Mouse (Mus musculus) liver, embryonic 15.5 days (tissue): ENCODE results near the gene Wwtr1. TPM values are rescaled to one million over a fixed set of nuclear protein-coding genes. Genes with fewer than 3 reads are reported as not detected.

Experiments used
- ATAC-seq: fragments of 200-750 bp; cut with Nextera tagmentation; 2 replicates; pipeline ENCODE4 v1.8.0; 2017; ENCODE audit warnings: moderate number of reproducible peaks, mild to moderate bottlenecking, moderate library complexity; ENCODE audit not compliant: insufficient read depth
- H3K27ac ChIP-seq: fragments of 300-500 bp; sonication (generic); replicated peaks from 2 replicates; pipeline ENCODE4 v1.5.1; 2015; ENCODE audit warnings: mild to moderate bottlenecking, inconsistent platforms
- H3K27me3 ChIP-seq: fragments of 300-500 bp; sonication (generic); 2 replicates; pipeline ENCODE4 v1.6.1; 2015; ENCODE audit warnings: mild to moderate bottlenecking, inconsistent platforms
- H3K36me3 ChIP-seq: fragments of 300-500 bp; sonication (generic); replicated peaks from 2 replicates; pipeline ENCODE4 v1.6.1; 2015; ENCODE audit warnings: moderate library complexity, mild to moderate bottlenecking, inconsistent platforms
- H3K4me1 ChIP-seq: fragments of 300-500 bp; sonication (generic); replicated peaks from 2 replicates; pipeline ENCODE4 v1.6.1; 2015; ENCODE audit warnings: inconsistent platforms
- H3K4me2 ChIP-seq: fragments of 300-500 bp; sonication (generic); 2 replicates; pipeline ENCODE4 v1.6.1; 2015; ENCODE audit warnings: moderate library complexity, mild to moderate bottlenecking, inconsistent platforms
- H3K4me3 ChIP-seq: fragments of 300-500 bp; sonication (generic); replicated peaks from 2 replicates; pipeline ENCODE4 v1.5.1; 2015; ENCODE audit warnings: mild to moderate bottlenecking, inconsistent platforms
- H3K9ac ChIP-seq: fragments of 300-500 bp; sonication (generic); 2 replicates; pipeline ENCODE4 v1.6.1; 2015; ENCODE audit warnings: moderate library complexity, mild to moderate bottlenecking, inconsistent platforms
- H3K9me3 ChIP-seq: fragments of 300-500 bp; sonication (generic); replicated peaks from 2 replicates; pipeline ENCODE4 v1.6.1; 2016; ENCODE audit warnings: inconsistent platforms
- WGBS: fragments of 180-500 bp; shearing (Covaris S2); methylation state at CpG from one replicate; pipeline ENCODE4 v1.1.7; 2015; ENCODE audit warnings: mixed read lengths; ENCODE audit not compliant: insufficient replicate concordance; 5-methylcytosine and 5-hydroxymethylcytosine counted together
- polyA plus RNA-seq: library from polyadenylated mRNA; unstranded; fragments of >200 nt; fragmentation: Nextera tagmentation; extraction: Ambion mirVana; gene quantifications from 2 replicates; pipeline ENCODE4 v1.2.1, GENCODE M21; 2015

Gene Wwtr1
- polyA plus RNA-seq, 1 experiment from 2014 or later, result 1.5 TPM

DNA sequence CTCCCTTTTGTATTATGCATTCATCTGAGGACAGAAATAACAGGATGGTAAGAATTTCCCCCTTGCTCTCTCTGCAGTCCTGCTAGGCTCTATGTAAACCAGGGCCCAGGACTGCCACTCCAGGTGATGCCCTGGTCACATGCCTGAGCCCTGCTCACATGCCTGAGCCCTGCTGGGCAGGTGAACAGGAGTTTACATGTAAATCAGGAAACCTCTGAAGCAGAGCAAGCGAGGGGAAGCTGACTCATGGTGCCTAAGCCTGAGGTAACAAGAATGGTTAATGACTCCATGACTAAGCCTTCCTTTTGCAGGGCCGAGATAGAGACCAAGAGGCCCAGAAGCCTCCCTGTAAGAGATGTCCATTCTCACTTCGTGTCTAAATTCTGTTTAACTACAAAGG is 20.1 kb downstream of the Wwtr1 start:
- Histone ChIP-seq H3K27me3 (no peaks in the 10 kb centered on the region), H3K36me3 (no peaks in the 10 kb centered on the region), H3K4me3 (no peak overlapping the region), H3K9ac (no peak overlapping the region), H3K27ac (no peak overlapping the region), H3K9me3 (no peaks in the 10 kb centered on the region), H3K4me1 (no peaks in the 10 kb centered on the region), H3K4me2 (no peak overlapping the region)
- ATAC-seq, result no peak
- 17% methylated on average over 3 of the region's 3 CpGs for WGBS

DNA sequence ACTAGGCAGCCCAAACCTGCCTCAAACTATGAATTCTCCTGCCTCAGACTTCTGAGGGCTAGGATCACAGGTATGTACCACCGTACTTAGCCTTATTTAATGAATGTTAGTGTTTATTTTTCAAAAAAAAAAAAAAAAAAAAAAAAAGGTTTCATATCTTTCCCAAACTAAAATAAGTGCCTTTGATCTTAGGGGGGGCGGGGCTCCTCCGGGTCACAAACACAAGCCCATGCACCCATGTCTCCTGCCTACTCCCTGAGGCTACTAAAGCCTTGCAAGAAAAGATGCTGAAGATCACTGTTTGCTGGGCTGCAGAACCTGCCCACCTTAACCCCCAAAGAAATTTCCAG is 20.8 kb downstream of the Wwtr1 start:
- no peak overlapping the region for H3K27ac ChIP-seq
- ATAC-seq, result no peak
- H3K4me2 ChIP-seq, result no peak overlapping the region
- H3K4me1 ChIP-seq, result no peaks in the 10 kb centered on the region
- no peaks in the 10 kb centered on the region for H3K36me3 ChIP-seq
- WGBS, result 63% methylated on average over 3 of the region's 3 CpGs
- no peaks in the 10 kb centered on the region for H3K27me3 ChIP-seq
- no peaks in the 10 kb centered on the region for H3K9me3 ChIP-seq
- H3K4me3 ChIP-seq, result no peak overlapping the region
- no peak overlapping the region for H3K9ac ChIP-seq

DNA sequence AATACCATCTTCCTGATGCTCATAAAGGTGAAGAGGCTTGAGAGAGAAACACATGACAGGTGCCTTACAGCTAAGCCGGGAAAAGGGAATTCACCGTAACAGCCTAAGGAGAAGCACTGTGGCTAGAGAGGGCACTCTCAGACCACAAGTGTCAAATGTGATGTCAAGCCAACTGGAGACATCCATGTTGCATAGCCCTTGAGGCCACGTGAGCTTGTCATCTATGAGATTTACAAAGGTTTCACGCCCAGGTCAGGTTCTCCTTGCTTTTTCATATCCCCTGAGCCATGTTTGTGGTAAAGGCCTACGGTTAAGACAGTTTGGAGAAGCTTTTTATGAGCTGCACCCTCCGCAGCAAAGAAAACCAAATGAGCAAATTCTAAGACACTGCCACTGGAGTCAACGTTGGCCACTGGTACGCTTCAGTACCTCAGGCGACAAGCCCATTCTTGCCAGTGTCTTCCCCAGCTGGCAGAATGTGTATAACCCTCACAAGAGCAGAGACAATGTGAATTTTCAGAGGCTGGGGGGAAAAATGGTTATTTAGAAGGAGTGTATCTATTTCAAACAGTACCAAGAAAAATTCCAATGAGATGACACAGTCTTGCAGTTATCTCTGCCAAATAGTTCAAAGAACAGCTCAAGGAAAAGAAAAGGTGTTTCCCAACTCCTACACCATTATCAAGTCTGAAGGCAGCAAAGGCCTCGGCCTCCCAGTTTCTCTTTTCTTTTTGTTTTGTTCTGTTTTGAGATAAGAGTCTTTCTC is 21.4 kb downstream of the Wwtr1 start:
- Histone ChIP-seq H3K9ac (no peak overlapping the region), H3K27me3 (no peaks in the 10 kb centered on the region), H3K27ac (no peak overlapping the region), H3K4me3 (no peak overlapping the region), H3K4me2 (no peak overlapping the region), H3K4me1 (no peaks in the 10 kb centered on the region), H3K36me3 (no peaks in the 10 kb centered on the region), H3K9me3 (no peaks in the 10 kb centered on the region)
- 60% methylated on average over 10 of the region's 10 CpGs for WGBS
- no peak for ATAC-seq

DNA sequence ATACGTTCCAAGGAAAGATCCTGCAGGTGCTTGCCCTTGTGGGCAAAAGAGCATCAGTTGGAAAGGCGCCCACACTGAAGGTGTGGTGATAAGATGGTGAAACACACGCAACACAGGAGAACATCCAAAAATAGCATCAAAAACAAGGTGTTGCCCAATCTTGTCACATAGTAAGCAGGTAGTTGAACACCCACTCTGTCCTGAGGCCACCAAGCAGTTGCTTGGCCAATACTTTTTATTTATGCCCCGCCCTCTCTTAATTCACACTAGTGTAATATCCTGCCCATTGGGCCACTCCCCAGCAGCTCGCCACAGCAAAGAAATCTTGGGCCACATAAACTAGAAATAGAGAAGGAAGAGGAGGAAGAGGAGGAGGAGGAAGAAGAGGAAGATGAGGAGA is 22.6 kb downstream of the Wwtr1 start:
- WGBS, result 56% methylated on average over 5 of the region's 5 CpGs
- no peak overlapping the region for H3K4me3 ChIP-seq
- no peaks in the 10 kb centered on the region for H3K36me3 ChIP-seq
- H3K27ac ChIP-seq, result no peak overlapping the region
- no peak overlapping the region for H3K9ac ChIP-seq
- no peak for ATAC-seq
- no peaks in the 10 kb centered on the region for H3K9me3 ChIP-seq
- no peaks in the 10 kb centered on the region for H3K4me1 ChIP-seq
- no peaks in the 10 kb centered on the region for H3K27me3 ChIP-seq
- H3K4me2 ChIP-seq, result no peak overlapping the region

DNA sequence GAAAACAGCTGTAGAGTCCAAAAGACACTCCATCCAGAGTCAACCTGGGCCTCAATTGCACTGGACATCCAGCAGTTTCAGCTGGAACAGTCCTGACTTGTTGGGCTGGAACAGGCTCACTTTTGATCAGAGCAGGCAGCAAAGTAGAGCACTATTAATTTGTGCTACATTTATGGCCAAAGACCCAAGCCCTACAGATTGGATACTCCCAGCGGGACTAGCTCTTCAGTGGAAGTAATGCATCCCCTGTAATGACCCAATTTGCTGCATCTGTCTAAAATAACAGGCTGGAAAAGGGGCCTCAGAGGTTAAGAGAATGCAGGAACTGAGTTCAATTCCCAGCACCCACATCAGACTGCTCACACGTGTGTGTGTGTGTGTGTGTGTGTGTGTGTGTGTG is 24.5 kb downstream of the Wwtr1 start:
- no peaks in the 10 kb centered on the region for H3K4me1 ChIP-seq
- no peak for ATAC-seq
- no peak overlapping the region for H3K4me3 ChIP-seq
- H3K27me3 ChIP-seq, result no peaks in the 10 kb centered on the region
- WGBS, result 52% methylated on average over 2 of the region's 2 CpGs
- no peak overlapping the region for H3K27ac ChIP-seq
- H3K36me3 ChIP-seq, result no peaks in the 10 kb centered on the region
- no peak overlapping the region for H3K4me2 ChIP-seq
- no peaks in the 10 kb centered on the region for H3K9me3 ChIP-seq
- H3K9ac ChIP-seq, result no peak overlapping the region

DNA sequence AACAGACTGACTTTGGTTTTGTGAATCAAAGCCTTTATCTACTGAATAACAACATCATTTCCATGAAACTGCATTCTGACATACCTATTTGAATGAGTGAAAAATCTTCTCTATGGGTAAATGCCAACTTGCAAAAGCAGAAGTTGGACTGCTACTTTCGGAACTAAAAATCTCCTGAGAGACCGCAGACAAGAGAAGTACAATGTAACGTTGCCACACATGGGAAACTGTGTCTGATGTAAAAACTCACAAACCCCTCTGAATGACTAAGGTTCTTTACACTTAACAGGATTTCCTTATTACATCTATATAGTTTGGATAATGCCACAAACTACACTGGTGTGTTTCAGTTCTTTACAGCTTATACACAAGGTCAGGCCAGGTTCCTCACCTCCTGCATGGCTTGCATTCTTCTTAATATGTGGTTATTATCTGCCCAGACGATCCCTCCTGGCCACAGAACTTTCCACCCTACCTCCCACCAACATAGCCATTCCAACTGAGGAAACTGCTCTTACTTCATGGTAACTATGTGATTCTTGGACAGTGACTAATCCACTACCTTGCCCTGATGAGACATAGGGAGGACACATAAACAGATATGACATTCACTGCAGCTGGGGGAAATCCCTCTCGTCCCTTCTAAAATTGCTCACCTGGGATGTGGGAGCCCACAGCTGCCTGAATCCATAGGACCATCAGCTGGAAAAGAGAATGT is 25.1 kb downstream of the Wwtr1 start:
- no peak overlapping the region for H3K4me2 ChIP-seq
- ATAC-seq, result no peak
- H3K4me3 ChIP-seq, result no peak overlapping the region
- H3K4me1 ChIP-seq, result no peaks in the 10 kb centered on the region
- WGBS, result 24% methylated on average over 5 of the region's 5 CpGs
- H3K9me3 ChIP-seq, result no peaks in the 10 kb centered on the region
- no peaks in the 10 kb centered on the region for H3K36me3 ChIP-seq
- H3K27me3 ChIP-seq, result no peaks in the 10 kb centered on the region
- no peak overlapping the region for H3K27ac ChIP-seq
- H3K9ac ChIP-seq, result no peak overlapping the region

DNA sequence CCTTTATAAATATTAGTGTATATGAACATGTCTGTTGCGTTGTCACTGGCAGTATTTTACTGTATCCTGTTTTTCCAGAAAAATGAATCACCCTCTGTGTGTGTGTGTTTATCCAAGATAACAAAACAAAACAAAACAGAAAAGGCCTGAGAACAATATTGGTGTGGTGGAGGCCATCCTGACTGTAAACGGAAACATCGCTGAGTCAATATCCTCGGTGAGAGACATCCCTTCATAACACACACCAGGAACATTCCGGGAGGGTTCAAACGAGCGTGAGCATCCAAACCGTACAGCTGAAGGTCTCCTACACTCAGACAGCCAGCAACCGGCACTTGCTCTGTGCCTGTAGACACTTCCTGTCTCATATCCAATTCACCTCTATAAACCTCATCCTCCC is 31.6 kb downstream of the Wwtr1 start:
- ATAC-seq, result no peak
- no peaks in the 10 kb centered on the region for H3K4me1 ChIP-seq
- no peak overlapping the region for H3K4me3 ChIP-seq
- no peaks in the 10 kb centered on the region for H3K27me3 ChIP-seq
- H3K9ac ChIP-seq, result no peak overlapping the region
- H3K36me3 ChIP-seq, result no peaks in the 10 kb centered on the region
- no peaks in the 10 kb centered on the region for H3K9me3 ChIP-seq
- no peak overlapping the region for H3K4me2 ChIP-seq
- H3K27ac ChIP-seq, result no peak overlapping the region
- WGBS, result 13% methylated on average over 9 of the region's 9 CpGs

DNA sequence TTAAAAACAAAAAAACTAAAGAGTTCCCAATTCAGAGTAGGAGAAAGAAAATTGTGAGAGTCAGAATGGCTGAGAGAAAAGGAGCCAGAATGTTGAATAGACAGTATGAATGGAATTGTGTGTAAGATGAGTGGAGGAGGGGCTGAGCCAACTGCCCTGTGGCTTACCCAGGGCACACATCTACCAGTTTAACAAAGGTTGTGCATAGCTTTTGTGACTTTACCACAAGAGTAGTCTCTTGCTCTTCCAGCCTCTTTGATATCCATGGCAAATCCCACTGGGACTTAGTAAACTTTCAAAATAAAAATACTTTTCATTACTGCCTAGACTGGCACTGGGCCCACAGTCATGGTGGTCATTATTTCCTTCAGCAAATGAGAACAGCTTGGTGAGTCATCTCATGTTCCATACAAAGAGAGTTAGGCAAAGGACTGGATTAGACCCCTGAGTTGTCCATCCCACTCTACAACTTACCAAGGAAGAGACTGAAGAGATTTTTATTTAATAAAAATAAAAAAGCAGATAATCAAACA is 32.8 kb downstream of the Wwtr1 start:
- Histone ChIP-seq H3K27ac (no peak overlapping the region), H3K4me2 (no peak overlapping the region), H3K4me3 (no peak overlapping the region), H3K27me3 (no peaks in the 10 kb centered on the region), H3K9ac (no peak overlapping the region), H3K9me3 (no peaks in the 10 kb centered on the region), H3K36me3 (no peaks in the 10 kb centered on the region), H3K4me1 (no peaks in the 10 kb centered on the region)
- ATAC-seq, result no peak

DNA sequence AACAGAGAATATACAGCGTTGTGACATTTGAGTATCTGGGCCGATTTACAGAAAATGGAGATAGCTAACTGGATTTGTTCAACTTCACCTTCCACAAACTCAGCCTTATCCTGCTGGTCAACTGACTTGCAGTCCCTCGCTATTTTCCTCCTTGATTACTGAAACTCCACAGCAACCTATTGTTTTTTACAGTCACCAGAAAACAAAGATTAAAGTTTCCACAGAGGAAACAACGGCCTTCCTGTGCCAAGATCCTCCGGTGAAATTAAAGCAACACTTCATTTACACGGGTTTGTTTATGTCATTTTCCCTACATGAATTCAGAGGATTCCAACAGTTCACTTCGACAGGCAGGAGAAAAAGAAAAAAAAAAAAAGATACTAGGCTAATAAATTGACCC is 34.5 kb downstream of the Wwtr1 start:
- Histone ChIP-seq H3K27ac (no peak overlapping the region), H3K4me1 (no peaks in the 10 kb centered on the region), H3K9me3 (no peaks in the 10 kb centered on the region), H3K4me3 (no peak overlapping the region), H3K27me3 (no peaks in the 10 kb centered on the region), H3K4me2 (no peak overlapping the region), H3K9ac (no peak overlapping the region), H3K36me3 (no peaks in the 10 kb centered on the region)
- ATAC-seq, result no peak
- WGBS, result 47% methylated on average over 7 of the region's 7 CpGs

DNA sequence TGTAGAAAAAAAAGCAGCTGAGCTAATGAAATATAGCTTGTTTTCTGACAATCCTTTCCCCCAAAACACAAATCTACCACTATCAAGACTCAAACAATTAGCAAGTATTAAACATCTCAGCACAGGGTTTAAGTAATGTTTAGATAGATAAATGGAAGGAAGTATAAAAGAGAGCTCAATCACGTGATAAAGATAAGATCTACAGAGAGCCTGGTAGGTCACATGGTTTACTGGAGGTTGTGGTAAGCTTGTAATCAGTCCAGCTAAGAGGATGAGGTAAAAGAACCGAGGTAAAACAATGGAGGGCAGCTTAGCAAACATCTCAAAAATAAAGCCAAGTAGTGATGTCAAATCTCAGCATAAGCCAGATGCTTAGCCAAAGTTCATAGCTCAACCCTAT is 35.2 kb downstream of the Wwtr1 start:
- H3K27me3 ChIP-seq, result no peaks in the 10 kb centered on the region
- no peaks in the 10 kb centered on the region for H3K9me3 ChIP-seq
- no peaks in the 10 kb centered on the region for H3K4me1 ChIP-seq
- no peak overlapping the region for H3K9ac ChIP-seq
- H3K36me3 ChIP-seq, result no peaks in the 10 kb centered on the region
- H3K27ac ChIP-seq, result no peak overlapping the region
- no peak overlapping the region for H3K4me2 ChIP-seq
- WGBS, result 9% methylated on average over 2 of the region's 2 CpGs
- no peak for ATAC-seq
- no peak overlapping the region for H3K4me3 ChIP-seq

DNA sequence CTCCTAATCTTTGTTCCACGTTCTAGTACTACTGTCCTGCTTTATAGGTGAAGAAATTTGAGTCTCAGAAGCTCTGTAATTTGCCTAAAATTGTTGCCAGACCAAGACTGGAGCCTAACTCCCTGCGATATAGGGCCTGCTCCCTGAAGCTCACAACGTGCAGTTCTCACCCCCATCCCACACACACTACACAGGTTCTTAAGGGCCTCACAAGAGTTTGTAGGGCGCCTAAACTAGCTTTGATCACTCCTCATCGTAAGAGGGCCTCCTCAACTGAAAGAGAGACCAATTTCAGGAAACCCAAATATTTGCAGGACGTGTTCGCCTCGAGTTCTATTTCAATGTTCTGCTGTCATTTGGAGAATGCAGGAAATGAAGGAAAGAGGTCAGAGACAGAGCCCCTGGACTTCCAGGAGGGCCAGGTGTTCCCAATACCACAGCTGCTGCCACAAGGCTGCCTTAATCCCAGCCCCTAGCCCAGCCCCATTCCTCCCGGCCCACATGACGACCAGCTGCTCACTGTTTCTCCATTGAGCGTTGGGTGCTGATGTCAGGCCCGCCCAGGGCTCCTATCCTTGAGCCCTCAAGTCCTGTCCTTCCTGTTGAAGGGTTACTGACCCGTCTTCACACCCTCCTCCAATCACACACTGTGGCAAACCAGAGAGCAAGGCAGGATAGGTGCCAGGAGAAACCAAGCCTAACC is 40.1 kb downstream of the Wwtr1 start:
- WGBS, result 54% methylated on average over 13 of the region's 13 CpGs
- no peaks in the 10 kb centered on the region for H3K4me1 ChIP-seq
- no peak overlapping the region for H3K4me3 ChIP-seq
- H3K9me3 ChIP-seq, result no peaks in the 10 kb centered on the region
- no peak overlapping the region for H3K4me2 ChIP-seq
- no peak overlapping the region for H3K27ac ChIP-seq
- no peaks in the 10 kb centered on the region for H3K27me3 ChIP-seq
- no peaks in the 10 kb centered on the region for H3K36me3 ChIP-seq
- no peak for ATAC-seq
- H3K9ac ChIP-seq, result no peak overlapping the region
